Mouse (Mus musculus) heart, adult 9 months (tissue): Measurements from ENCODE around the gene Ddr2.
"Not testable (repeated sequence)": the region's sequence is repeated elsewhere in the genome, so short reads cannot be mapped to it uniquely, and the experiment has no call there.

ENCODE experiments used
- DNase-seq, 2 experiments: peaks; one replicate each; pipeline ENCODE4 v3.0.0; 2022; ENCODE audit warnings: low spot score in 2 of 2

Gene Ddr2

DNA sequence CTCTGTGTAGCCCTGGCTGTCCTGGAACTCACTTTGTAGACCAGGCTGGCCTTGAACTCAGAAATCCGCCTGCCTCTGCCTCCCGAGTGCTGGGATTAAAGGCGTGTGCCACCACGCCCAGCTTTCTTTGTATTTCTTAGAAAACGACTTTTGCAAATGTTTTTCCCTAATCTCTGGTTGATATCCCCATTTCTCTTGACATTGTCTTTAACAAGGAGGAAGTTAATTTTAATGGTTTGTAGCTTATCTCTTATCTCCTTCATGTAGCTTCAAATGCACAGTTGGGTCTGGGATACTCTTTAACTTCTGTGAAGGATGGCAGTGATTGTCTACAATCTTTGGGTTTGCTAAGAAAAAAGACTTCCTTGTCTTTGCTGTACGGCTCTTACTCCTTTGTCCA, 7.7 kb downstream of the Ddr2 start:
- DNase-seq = not testable (repeated sequence)

DNA sequence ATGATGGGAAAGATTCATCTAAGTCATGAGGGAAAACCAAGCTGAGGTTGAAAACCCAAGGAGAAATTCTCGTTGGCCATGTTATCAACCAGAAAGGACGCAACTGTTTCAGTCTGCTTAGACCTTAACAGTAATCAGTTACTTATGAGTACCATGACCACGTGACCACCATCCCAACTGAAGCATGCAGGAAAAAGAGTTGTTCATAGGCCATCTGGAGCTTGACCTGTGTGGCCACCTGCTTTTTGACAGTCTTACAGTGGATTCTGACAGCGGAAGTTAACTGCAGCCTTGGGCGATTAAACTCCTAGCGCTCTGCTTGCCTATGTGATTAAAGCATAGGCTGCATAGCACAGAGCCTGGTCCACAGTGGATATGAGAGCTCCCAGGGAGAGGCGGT, 23.9 kb downstream of the Ddr2 start:
- no peak for DNase-seq

DNA sequence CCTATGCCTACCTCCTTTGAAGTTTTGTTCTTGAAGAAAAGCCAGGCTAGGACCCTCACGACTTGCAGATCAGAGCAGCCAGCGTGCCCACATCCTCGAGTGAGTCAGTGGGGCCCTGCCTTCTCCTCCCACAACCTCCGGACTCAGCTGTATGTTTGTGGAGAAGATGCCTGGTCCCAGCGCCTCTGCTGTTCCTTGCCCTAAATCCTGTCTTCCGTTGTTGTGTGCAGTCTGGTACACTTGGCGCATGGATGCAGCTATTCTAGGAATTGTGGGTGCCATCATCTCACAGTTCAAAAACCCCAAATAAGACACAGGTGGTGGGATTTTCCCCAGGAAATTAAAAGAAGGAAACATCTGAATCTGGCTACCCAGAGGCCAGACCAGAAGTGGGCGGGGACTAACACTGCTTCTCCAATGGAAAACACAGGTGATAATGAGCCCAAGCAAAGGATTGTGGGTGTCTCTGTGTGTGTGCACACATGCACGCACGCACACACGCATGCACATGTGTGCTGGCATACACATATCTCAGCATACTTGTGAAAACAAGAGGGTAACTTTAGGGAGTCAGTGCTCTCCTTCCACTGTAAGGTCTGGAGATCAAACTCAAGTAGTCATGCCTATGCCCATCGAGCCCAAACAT, 26.3 kb downstream of the Ddr2 start:
- no peak for DNase-seq

DNA sequence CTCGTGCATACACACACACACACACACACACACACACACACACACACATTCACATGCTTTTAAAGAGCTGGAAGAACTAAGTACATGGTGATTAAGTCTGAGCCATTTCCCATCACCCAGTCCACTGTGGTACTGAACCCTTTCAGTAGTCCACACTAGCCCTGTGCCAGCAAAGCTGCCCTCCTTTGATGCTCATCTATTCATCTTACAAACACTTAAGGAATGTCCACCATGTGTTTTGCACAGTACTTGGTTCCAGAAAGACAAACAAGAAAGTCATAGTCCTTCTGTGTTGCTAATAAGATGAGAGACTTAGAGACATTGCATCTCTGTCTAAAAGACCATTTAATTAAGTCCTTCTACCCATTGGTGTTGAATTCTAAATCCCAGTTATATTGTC, 29.7 kb downstream of the Ddr2 start:
- DNase-seq = no peak

DNA sequence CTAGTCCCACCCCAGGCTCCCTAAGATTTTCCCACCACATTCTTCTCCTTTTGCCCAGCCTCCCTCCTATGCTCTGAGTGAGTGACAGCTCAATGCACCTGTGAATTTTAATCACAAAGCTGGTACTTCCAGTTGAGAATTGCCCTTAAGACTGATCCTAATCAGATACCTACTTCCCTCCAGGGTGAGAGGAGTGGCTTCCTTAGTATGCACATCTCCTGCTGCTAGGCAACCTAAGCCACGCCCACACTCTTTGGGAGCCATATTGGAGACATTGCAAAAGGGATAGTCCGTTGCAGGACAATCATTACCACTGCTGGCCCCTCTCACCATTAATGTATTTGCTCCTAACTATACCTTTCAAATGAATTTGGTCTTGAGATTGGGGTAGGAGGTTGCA, 31.1 kb downstream of the Ddr2 start:
- no peak for DNase-seq

DNA sequence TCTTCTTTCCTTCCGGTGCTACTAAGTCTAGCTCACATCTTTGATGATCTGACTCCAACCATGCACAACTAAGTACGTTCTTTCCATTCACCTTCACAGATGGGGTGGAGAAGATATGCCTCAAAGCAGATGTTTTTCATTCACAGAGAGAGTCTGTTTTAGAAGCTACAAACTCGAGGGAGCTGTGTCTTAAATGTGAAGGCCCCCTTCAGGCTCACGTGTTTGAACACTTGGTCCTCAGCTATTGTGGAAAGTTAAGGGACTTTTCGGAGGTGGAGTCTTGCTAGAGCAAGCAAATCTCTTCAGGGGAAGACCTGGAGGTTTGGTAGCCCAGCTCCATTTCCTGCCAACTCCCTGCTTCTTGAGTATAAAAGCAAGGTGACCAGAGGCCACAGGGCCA, 34.2 kb downstream of the Ddr2 start:
- DNase-seq = no peak

DNA sequence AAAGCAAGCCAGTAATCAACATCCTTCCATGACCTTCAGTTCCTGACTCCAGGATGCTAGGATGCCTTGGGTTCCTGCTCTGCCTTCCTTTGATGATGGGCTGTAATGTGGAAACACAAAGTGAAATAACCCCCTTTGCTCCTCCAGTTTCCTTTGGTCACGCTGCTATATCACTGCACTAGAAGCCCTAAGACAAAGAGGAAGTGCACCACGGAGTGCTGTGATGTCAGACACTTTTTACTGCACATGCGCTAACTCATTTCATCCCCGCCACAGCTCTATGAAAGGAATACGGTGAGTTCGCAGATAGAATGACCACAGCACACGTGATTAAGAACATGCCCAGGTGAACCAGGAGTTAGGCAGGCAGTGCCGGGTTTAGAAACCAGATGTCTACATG, 36.8 kb downstream of the Ddr2 start:
- DNase-seq = no peak

DNA sequence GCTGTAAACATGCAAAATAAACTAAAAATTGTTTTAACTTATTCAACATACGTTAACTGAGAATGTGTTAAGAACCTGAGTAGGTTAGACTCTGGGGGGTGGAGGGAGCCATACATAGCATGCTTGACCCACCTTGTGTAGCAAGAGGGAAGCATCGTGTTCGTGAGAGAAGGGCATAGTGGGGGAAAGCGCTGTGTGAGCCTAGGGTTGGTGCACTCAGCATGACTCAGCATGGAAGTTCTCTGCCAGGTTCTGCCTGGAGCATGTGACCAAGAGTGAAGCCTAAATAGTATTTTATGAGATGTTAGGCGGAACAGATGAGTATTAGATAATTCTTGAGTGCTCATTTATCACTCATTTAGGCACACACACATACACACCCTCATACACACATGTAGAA, 41.4 kb downstream of the Ddr2 start:
- DNase-seq = no peak

DNA sequence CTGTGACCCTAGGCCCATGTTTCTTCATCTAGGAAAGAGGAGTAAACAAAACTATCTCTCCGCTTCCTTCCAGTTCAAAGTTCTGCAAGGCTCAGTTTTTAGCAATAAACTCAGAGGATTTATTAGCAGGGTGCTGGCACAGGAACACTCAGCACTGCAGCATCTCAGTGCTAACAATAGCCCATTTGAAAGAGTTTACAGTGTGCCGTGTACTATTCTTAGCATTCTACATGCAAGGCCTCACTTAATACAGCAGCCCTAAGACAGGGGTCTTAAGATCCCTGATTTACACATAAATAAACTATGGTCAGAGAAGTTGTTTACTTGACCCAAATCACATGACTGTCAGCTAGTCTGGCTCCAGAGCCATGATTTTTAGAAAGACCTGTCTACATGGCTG, 44.6 kb downstream of the Ddr2 start:
- no peak for DNase-seq

DNA sequence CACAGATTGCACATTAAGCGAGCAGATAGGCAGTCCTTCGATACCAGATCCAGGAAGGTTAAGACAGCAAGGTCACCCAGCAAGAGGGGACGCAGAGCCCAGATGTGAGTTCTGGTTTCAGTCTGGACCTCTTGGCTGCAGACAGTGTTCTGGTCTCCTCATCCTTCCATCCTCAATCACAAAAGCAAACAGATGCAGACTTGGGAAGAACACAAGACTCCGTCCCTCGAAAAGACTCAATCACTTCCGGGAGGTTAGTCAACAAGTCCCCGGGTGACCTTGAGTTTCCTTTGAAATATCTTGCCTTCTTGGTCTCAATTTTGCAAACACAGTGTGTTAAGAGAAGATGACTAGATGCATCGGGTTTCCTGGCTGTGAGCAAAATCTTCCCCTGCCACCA, 45.6 kb downstream of the Ddr2 start:
- DNase-seq = peak in 1 of 2 experiments; percentile 53

DNA sequence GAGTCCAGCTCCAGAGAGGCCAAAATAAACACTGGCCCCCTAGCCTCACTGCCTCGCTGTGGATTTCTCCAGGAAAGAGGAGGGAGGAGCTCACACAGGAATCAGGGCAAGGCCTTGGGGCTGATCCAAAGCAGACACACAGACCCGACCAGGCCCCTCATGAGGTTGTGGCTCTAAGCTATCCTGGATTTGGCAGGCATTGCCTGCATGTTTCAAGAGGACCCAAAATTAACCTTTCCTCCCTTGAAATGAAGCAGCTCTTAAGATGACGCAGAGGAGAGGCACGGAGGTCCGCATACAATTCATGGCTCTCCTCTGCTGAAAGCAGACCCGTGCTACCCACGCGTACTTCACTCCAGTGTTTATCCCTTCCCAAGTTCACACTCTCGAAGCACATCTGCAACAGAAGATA, 46.5 kb downstream of the Ddr2 start:
- DNase-seq = peak; percentile 75 to 82

DNA sequence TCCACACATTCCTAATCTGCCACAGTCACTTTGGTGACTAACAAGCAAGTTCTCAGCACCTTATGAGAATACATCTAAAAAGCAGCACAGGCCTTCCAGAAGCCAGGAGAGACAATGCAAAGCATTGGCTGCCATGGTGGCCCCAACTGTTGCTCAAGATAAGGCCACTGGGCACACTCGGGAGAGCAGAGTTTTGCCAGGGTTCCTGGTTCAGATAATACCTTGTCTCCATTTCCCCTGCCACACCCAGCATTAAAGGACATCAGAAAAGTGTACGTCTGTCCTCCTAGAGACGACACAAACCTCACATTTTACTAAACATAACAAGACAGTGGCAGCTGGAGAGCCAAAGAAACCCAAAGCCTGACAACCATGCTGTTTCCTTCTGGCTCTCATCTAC, 50.3 kb downstream of the Ddr2 start:
- DNase-seq = no peak

DNA sequence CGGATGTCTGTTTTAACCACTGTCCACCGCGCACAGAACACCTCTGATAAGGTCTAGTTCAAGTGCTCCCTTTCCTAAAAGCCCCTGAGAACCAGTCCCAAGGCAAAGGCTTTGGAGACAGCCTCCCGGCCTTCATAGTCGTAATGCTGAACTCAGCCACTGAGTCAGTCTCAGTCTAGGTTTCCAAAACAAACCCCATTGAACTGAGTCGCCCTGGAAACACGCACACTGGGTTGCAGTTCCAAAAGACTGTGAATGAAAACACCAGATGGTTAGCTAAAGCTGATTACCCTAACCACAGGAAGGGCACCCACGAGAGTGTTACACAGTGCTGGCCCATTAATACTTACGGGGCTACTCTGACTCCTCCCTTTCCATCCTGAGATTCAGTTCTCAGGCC, 51.2 kb downstream of the Ddr2 start:
- peak; percentile 35 to 52 for DNase-seq

DNA sequence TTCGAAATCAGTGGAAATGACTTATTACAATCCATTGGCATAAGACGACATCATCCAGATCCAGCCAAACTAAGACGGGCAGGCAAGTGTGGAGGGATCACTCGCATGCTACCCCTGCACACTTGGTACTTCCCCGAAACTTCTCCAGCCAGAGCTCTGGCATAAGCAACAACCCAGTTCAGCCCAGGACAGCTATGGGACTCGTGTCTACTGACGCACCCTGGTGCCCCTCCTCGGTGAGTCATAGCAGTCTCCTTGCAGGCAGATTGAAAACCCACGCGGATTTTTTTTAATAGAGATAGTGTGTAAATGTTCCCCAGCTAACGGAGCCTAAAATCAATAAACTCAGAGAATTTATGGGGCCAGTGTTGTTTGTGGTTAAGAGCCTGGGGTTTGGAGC, 52.5 kb downstream of the Ddr2 start:
- DNase-seq = peak; percentile 61 to 68

DNA sequence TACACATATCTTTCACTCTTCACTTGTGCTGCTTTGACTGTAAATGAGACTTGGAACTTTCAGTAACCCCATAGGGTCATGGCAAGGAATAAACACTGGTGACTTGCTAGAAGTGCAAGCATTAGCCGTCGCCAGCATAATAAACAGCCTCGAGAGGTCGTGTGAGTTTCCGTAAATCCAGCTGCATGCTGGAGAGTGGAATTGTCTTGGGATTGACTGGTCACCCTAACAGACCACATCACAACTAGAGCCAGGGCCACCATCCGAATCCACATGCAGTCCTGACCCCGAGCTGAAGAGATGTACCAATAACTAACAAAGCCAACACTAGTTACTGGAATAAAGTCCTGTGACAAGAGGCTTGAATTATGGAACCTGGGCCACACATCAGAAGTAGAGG, 53.0 kb downstream of the Ddr2 start:
- DNase-seq = peak; percentile 45 to 51

DNA sequence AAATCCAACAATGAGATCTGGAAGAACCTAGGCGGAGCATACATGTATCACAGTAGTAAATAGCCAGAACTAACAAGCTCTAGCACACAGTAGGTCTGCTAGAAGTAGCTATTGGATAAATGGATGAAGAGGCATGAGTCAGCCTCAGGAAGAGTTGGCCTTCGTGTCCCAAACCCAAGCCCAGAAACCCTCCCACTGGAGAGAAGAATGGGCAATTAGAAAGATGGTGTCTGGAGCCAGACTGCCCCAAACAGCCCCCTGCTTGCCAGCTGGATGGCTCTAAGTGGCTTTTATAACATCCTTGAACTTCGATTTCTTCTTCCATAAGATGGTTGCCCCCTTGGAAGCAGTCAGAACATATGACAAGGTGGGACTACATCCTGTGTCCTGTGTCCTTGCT, 53.6 kb downstream of the Ddr2 start:
- DNase-seq = peak in 1 of 2 experiments; percentile 33

DNA sequence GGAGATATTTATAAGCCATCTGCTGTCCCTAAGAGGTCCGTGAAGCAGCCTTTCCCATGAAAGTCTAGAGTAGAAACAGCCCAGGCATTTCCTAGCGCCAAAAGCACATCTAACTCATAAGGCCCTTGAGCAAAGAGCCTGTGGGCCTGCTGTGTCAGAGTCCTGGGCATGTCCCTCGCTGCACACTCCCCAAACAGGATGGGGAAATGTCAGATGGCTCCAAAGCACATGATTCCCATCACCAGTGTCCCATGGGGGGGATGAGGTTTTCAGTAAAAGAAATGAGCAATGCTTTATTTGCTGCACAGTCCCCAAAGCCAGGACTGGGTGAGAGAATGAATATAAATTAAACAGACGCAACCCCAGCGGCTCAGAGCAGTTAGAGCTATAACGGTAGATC, 54.3 kb downstream of the Ddr2 start:
- peak; percentile 87 for DNase-seq

DNA sequence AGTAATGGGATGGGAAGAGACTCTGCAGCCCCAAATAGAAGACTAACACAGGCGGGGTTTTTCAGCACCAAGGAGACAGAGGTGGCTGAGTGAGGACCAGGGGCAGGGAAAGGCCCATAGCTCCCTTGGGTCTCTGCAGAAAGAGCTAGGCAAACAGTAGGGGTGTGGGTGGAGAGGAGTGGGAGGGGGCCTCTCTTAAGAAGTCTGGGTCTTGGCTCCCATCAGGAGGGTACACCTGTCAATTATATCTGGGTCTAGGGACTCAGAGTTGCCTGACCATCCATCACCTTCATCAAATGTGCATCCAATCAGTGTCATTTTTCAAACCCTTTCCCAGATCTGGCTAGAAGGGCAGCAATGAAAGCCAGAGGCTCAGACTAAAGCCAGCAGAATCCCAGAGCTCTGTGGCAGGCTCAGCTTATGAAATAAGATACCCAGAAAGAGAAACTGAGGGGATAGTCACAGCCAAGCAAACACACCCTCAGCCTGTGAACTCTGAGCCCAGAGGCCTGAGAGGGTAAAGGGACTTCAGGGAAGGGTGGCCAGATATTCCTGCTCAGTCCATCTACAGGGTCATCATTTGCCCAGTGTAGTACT, 58.0 kb downstream of the Ddr2 start:
- DNase-seq = no peak

DNA sequence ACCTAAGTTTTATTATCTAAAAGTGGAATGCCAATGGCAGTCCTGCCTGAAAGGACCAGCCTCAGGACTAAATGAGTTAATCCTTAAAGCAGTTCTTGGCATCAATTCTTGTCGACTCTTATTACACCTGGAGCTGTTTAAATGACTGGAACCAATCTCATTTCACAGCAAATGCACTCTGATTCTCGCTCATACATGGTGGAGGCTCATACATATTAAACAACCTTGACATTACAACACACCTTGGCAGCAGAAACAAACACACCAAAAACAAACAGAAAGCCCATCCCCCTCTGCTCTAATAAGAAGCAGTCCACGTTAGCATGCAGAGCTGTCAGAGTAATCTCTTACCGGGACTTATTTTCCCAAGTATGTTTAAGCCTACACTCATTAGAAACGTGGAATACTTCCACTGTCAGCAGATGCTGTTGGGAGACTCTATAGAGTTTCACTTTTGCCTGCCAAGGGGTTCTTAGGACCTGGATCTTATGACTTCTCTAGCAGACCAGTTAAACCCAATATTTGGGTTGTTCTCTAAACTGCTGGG, 58.9 kb downstream of the Ddr2 start:
- DNase-seq = no peak

DNA sequence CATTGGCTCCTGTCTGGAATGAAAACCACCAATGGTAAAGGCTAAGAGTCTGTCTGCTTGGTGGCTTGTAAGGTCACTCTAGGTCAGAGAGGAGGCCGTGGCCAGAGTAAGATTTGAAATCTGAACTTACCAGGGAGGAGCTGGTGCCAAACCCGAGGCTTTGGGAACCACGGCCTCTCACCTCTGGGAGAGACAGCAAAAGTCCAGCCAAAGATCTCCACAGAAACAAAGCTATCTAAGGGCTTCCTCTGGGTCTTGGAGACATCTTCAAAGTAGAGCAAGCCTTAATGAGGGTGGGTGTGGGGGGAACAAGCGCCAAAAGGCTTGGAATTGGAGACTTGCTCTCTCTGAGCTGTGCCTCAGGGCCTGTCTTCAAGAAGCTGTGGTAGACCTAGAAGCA, 62.1 kb downstream of the Ddr2 start:
- DNase-seq = no peak

DNA sequence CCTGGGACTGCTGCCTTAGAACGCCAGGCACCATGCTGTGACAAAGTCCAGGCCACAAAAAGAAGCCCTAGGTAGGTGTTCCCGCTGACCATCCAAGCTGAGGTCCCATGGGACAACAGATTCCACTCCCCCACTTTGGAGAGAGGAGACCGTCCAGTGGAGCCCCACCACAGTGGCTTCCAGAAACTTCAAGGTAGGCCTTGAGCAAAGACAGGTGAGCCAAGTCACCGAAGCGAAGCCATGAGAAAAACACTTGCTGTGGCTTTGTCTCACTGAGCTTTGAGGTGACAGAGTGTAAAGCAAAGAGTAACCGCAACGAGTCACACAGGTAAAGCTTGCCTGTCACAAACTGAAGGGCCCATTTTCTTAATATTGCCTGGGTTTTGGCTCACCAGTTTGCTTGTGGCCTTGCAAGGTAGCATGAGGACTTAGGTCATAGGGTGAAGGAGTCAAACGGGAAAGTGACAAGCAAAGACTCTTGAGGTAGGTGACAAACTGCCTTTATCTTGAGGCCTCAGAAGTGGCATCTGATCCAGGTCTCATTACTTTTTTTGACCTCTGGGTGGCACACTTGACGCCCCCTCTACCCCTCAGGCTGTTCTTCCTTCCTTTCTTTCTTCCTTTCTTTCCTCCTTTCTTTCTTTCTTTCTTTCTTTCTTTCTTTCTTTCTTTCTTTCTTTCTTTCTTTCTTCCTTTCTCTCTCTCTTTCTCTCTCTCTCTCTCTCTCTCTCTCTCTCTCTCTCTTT, 65.7 kb downstream of the Ddr2 start:
- no peak for DNase-seq

DNA sequence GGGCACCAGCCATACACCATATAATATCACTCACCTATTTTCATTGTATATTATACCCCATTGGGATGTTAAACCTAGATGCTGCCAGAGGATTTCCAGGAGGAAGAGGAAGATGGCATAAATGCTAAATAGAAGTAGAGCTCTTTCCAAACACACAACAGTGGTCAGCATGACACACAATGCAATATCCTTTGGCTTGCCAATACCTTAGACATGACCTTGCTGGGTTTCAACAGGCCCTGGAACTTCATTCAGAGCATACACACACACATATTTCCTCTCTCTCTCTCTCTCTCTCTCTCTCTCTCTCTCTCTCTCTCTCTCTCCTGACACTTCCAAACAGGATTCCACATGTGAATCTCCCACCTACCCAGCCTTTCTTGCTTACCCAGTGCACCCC, 66.8 kb downstream of the Ddr2 start:
- DNase-seq = no peak

DNA sequence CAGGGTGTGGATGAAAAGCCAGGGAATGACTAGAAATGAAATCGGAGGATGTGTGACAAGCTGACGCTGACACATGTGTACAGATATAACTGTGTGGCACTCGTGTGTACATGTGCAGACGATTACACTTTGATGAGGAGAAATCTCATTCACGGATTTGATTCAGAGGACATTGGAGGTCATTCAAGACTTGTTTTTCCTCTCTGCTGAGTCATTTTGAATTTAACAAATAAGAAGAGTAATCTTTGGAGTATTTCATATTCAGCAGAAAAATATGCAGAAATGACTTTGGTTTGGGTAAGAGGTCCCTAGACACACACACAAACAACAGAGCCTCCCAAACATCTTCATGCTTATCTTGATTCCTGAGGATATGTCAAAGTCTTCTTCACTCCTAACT, 67.6 kb downstream of the Ddr2 start:
- no peak for DNase-seq
